Mouse (Mus musculus): ENCODE results near the gene Caskin1.
A peak's percentile ranks its signal among the peaks of the same experiment; 100 is the strongest.

Caskin1 gene

DNA sequence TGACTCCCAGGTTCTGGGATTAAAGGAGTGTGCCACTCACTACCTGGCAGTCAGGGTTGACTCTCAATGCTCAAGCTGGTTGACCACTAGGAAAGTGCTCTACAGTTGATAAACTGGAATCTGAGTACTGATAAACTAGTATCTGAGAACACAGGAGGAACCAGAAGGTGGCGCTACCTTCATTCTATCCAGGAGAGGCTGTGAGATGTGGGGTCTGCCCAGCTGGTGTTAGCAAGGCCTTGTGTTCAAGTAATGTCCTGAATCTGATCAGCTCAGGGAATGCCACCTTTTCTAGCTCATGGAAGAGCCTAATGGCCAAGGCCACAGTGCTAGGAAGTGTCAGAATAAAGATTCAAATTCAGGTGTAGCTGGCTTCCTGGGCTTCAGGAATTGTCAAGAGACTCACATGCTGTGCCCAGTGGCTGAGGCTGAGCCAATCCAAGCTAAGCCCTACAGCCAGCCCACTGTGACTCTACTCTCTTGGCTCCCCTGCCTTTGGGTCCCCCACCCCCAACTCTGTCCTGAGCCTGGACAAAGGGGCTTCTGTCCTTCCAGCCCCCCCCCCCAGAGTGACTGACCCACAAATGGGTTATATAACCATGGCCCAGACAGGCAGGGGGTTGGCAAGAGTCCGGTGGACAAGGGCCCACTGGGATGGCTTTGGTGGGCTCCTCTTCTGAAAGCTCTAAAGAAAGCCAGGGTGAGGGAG is 6.4 kb downstream of the Caskin1 start:
- DNase-seq (ENCODE audit: low read depth, low spot score): peak; percentile 78

DNA sequence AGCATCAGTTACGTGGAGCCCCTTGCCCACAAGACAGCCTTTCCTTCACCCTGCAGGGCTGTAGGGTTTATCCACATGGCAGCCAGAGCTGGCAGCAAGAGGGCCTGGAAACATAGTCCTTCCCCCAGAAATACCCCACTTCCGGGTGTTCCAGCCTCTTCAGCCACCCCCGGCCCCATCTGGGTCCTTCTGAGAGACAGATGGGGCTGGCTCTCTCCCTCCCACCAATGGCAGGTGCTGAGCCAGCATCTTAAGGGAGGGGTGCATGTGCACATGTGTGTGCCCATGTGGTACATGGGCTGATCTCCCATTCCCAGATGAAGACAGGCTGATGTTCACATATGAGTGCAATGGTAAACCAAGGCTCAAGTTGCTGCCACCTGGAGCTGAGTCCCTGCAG is 7.0 kb downstream of the Caskin1 start:
- no peak for DNase-seq (ENCODE audit: low read depth, low spot score)

DNA sequence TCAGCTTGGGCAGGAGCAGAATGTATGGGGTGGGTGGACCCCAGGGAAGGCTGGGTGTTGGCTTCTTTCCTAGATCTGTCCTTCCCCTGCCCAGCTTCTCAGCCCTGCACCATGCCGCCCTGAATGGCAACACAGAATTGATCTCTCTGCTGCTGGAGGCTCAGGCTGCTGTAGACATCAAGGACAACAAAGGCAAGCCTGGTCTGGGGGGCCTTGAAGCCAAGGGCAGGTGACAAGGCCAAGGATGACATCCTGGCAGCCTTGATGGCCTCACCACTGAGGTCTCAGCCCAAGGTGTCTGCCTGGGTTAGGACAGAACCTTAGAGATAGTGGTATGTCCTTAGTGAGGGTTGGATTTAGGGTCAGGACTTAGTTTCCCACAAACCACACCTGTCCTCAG is 7.6 kb downstream of the Caskin1 start:
- DNase-seq (ENCODE audit: low read depth, low spot score): no peak

DNA sequence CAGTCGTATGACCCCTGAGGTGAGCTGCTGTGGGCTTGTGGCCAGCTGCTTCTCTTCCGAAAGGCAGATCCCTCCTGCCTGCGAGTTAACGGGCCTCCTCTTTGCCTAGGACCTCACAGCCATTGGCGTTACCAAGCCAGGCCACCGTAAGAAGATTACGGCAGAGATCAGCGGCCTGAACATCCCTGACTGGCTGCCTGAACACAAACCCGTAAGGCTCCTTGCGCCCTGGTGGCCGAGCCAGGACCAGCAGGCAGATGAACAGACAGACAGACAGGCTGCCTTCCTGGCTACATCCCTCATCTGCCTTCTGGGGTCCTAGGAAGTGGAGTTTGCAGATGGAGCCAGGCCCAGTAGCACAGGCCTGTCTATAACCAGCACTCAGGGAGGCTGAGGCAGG is 13.8 kb downstream of the Caskin1 start:
- peak; percentile 76 for DNase-seq (ENCODE audit: low read depth, low spot score)

DNA sequence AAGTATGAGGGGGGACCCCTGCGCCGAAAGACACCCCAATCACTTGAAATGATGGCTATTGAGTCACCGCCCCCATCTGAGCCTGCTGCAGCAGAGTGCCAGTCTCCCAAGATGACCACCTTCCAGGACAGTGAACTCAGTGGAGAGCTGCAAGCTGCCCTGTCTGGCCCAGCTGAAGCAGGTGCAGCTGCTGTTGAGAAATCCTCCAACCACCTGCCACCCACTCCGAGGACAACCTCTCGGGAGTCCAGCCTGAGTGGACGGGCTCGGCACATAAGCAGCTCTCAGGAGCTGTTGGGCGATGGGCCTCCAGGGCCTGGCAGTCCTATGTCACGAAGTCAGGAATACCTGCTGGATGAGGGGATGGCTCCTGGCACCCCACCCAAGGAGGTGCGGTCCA is 15.7 kb downstream of the Caskin1 start:
- DNase-seq (ENCODE audit: low read depth, low spot score): no peak

DNA sequence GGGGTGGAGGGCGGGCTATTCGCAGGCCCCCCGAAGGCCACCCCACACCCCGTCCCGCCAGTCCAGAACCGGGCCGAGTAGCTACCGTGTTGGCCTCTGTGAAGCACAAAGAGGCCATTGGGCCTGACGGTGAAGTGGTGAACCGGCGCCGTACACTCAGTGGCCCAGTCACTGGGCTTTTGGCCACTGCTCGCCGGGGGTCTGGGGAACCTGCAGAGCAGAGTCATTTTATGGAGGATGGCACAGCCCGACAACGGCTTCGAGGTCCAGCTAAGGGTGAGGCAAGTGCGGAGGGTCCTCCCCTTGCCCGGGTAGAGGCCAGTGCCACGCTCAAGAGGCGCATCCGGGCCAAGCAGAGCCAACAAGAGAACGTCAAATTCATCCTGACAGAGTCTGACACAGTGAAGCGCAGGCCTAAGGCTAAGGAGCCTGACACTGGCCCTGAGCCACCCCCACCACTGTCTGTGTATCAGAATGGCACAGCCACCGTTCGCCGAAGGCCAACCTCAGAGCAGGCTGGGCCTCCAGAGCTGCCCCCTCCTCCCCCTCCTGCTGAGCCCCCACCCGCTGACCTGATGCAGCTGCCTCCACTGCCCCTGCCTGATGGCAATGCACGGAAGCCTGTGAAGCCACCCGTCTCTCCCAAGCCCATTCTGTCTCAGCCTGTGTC is 17.0 kb downstream of the Caskin1 start:
- DNase-seq (ENCODE audit: low read depth, low spot score): no peak

DNA sequence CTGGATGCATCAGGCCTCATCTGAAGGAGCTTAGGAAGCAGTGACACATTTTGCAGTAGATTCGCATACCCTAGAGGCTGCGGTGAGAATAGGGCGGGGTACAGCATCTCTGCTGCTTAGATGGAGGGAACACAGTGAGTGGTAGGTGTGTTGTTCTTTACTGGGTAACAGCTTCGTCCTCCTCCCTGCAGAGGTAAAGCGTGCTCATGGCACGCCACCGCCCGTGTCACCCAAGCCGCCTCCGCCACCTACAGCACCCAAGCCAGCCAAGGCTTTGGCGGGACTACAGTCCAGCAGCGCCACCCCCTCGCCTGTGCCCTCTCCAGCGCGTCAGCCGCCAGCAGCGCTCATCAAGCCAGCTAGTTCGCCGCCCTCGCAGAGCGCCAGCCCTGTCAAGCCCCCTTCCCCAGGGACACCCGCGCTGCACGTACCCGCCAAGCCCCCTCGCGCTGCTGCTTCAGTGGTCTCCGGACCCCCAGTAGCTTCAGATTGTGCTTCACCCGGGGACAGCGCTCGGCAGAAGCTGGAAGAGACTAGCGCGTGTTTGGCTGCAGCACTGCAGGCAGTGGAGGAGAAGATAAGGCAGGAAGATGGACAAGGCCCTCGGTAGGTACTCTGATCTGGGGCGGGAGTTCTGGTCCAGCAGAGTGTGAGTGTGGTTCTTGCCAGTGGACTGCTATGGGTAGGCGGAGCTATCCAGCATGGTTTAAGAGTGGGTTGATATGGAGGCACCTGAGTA is 18.1 kb downstream of the Caskin1 start:
- DNase-seq (ENCODE audit: low read depth, low spot score): peak; percentile 50

DNA sequence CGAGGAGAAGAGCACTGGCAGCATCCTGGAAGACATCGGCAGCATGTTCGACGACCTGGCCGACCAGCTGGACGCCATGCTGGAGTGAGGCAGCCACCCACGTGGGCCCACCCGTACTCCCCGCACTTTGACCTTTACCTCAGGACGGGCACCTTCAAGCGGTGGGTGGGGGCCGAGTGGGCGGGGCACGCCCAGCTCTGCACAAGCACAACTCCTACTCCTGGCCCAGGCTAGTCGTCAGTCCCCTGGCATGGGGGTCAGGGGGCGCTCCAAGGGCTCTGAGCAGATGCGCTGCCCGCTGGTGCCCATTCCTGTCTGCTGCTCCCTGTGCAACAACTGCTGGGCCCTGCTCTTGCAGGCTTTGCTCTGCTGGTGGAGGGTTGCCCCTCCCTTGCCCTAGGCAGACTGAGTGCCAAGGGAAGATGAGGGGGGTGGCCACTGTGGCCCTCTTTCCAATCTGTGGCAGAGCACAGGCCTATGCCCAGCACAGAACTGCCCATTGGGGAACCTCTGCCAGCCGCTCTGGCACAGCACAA is 18.8 kb downstream of the Caskin1 start:
- DNase-seq (ENCODE audit: low read depth, low spot score): peak; percentile 67

DNA sequence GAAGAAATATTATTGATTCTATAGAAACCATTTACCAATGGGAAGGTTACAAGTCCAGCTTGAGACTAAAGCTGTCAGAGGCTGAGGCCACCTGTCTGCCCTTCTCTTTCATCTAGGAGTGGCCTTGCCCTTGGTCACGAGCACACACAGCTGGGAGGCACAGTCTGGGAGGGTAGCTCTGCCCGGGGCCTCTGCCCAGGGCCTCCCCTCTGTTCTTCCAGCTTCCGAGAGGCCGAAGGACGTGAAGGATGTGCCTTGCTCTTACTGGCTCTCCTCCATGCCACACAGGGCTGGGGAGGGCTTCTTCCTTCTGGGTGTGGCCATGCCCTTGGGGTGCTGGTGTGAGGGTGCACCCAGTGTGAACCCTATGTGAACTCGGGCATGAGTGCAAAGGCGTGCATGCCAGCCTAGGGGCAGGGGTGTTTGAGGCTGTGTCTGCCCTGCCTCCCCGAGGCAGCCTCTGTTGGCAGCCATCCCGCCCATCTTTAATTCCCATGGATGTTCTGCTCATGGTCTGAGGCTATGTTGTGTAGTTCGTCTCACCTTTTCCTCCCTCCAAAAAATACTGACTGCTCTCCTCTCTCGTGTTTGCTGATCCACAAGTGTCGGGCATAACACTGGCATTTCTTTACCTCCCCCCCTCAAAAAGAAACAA is 19.5 kb downstream of the Caskin1 start:
- no peak for DNase-seq (ENCODE audit: low read depth, low spot score)

DNA sequence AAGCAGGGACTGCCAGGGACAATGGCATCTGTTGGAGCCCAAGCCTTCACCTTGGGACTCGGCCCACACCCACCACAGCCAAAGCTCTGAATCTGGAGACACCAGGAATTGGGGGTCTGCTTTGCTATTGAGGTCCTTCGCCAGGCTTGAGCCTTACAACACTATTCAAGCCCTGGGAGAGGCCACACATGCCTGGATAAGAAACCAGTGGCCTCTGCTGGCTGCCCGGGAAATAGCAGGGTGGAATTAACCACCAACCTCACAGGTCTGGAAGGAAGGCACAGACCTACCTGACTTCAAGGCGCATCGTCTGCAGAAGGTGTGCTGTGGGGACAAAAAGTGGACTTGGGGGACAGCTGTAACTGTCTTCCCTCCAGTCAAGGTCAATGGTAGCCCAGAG is 25.2 kb downstream of the Caskin1 start:
- peak; percentile 67 for DNase-seq (ENCODE audit: low read depth, low spot score)

DNA sequence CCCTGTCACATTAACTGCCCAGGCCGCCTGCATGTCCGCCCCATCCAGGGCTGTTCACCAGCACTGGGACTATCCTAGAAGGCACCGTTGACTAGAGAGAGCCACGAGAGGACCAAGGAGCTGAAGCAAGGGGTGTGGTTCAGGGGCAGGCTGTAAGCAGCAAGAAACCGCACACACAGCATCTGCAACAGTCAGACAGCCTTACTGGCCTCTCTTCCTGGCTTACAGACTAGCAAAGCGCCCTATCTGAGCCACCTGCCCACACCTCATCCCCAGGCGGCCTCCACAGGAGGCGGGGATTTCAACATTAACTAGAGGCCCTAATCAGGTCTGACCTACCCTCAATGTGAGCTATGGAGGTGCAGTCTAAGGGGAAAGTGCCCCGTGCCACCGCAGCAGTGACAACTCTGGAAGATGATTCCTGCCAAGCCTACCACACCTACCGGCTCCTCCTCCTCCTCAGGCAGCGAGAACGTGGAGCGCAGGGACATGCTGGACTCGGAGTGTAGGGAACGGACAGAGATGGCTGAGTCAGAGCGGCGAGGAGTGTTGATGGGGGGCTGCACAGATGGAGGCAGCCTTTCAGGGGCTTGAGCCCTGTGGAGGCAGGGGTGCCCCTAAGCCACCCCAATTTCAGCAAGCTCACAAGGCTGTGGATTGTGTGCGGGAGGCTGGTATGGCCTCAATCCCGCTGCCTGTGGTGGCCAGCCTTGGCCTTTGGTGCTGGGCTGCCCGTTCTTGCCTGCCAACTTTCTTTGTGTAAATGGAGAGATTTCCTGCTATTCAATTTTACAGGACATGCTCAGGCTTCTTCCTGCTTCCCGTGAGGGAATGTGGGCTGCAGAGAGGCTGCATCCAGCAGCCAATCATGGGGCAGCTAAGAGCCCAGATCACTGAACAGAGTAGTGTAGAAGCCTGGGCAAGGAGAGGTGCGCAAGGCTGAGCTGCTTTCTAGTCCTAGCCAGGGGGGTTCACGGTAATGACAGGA is 26.2 kb downstream of the Caskin1 start:
- DNase-seq (ENCODE audit: low read depth, low spot score): no peak

DNA sequence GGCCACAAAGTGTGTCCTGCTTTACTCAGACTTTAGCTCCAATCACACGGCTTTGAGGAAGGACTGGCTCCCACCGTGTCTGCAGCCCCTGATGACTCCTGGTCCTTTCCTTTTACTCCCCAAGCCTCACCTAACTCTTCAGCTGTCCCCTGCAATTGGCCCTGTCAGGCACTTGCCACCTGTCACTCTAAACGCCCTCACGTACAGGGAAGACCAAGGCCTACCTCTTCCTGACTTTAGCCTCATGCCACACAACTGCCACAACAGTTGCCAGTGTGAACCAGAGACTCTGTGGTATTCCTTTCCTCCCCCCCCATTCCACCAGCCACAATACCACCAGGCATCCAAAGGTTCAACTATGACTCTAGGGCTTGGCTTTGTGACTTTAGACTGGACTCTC is 32.0 kb downstream of the Caskin1 start:
- DNase-seq (ENCODE audit: low read depth, low spot score): no peak

DNA sequence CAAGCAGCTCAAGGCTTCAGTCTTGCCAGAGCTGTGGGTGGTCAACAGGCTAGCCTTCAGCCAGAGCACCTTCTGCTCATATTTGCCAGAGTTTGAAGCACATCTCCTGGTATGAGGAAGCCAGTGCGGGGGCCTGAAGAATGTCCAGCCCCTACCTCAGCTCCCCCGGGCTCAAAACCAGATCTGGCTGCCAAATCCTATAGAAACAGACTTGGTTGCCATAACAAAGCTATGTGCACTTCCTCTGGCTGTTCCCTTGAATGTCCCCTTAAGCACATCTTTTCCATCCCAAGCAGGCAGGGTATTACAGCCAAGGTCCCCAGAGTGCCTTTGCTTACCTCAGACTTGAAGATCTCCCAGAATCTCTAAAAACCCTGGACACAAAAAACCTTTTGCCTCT is 36.3 kb downstream of the Caskin1 start:
- no peak for DNase-seq (ENCODE audit: low read depth, low spot score)

DNA sequence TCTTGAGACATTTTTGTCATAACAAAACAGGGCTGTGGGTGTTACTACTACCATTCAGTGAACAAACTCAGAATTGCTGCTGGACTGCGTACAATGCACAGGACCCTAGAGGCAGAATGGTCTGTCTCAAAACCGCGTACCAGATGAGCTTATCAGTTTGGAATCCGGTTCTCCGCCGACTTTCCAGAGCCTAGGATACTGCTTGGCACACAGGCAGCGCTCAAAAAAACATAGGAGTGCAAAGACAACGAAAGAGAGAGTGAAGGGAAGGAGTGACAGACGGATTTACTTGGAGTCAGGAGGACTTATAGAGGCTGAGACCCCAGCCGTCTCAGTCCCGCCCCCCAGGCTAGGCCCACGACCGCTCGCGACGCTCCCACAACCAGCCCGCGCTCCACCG is 38.9 kb downstream of the Caskin1 start:
- DNase-seq (ENCODE audit: low read depth, low spot score): no peak

DNA sequence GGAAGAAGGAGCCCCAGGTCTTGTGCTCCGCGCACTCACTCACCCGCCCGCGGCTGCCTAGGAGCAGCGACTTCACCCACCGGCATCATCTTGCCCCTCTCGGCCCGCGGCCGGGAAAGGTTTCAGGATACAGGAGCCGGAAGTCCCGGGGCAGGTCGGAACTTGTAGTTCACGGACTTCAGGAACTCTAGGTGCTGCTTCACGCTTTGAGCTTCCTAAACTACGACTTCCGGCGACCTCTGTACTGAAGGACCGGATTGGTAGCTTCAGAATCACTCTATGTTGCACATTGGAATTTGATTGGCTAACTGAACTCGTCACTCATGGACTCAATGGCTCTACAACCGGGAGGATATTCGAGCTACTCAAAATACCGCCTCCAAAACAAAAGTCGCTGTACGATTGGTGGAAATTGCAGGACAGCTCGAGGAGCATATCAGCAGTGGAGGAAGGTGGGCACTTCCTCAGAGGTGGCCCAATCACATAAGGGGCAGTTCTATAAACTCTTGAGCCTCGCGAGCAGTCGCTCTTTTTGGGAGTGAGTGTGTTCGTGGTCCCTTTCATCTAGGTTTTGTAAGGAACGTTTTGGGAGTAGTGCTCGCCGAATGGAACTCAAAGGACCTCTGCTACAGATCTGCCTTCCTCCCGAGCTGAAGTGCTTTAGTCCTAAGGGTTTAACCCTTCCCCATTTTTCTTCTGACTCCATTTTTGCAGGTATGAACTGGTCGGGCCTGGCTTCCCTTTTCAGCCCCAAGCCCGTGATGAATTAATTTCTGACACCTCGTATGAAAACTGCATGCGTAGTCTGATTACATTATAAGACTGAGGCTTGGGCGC is 39.5 kb downstream of the Caskin1 start, which contains the start of gene Traf7:
Traf7 (minus strand) TSS at position 216 of the 837 bp plus-strand sequence.
- peak; percentile 99 for DNase-seq (ENCODE audit: low read depth, low spot score)

DNA sequence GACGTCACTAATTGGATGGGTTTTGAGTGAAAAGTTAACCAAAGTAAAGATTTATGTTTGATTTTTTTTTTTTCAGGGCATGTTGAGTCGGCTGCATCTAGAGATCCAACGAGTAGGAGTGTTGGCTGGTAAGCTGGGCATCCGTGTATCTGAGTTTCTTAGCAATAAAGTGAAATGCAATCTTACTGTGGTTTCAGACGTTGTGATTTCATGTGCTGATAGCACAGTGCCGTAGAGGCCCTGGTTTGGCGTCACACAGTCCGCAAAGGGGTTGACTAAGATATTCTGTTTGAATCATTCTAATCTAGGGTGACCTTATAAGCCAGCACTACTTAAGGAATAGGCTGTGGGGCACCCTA is 40.1 kb downstream of the Caskin1 start:
- DNase-seq (ENCODE audit: low read depth, low spot score): peak; percentile 32

DNA sequence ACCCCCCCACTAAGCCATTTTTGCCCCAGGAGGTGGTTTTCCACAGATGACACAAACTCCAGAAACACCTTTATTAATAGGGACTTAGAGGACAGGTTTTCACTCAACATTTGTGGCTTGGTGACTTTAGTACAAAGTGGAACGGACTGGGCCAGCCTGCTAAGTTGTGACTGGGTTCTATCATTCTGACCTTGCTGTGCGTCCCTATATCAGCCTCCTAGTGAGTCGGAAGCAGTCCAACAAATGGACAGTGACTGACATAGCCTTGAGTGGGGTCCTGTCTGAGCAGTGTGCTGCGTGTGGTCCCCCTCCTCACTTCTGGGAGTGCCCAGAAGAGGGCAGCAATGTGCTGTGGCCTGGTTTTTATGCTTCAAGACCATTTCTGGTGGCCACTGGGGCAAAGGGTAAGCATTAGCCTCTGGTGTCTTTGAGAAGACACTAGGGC is 40.6 kb downstream of the Caskin1 start:
- peak; percentile 89 for DNase-seq (ENCODE audit: low read depth, low spot score)

DNA sequence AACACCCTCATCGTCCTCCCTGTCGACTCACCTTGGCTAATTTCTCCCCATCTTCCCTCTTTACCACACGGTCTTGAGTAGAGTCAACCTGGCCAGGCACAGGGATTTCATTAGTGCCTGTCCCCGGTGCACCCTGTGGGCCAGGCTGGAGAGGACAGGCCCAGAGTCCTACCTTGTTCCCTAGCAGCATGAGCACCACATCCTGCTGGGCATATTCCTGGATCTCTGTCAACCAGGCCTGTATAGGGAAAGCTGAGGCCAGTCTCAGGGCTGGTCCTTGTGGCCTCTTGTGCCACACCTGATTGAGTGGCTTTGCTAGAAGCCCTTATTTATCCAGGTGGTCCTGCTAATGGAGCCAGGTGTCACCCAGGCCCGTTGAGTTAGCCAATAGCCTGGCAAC is 41.5 kb downstream of the Caskin1 start:
- peak; percentile 72 for DNase-seq (ENCODE audit: low read depth, low spot score)

DNA sequence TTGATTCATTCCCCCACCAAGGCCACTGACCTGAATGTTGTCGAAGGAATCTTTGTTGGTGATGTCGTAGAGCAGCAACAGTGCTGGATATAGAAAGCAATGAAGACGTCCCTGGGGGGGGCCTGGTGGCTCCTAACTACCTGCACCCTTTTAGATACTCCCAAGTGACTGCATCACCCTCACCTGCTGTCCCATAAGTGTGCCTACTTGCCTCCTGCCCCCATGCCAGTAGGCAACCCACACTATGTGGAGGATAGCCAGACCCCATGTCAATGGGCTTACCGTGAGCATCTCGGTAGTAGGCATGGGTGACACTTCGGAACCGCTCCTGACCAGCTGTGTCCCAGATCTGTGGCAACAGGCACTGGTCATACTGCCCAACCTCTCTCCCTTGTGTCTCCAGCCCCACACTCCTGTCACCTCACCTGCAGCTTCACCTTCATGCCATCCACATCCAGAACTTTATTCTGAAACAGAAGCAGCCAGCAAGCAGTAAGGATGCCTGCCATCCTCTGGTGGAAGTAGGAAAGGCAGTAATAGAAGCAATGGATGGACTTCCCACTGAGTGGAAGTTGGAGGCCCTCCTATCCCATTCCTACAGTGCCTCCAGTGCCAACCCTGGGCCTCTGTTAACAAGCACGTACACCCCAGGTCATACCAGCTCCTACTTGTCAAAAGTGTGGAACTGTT is 42.1 kb downstream of the Caskin1 start:
- peak; percentile 61 for DNase-seq (ENCODE audit: low read depth, low spot score)
